Mouse (Mus musculus): ENCODE data around the gene Pou2f2. TPM values are rescaled to one million over a fixed set of nuclear protein-coding genes. Genes with fewer than 3 reads are reported as not detected.

Pou2f2 gene
- polyA plus RNA-seq, 1 experiment from 2014 or later, result 24.1 TPM

- WGBS, result 90% methylated on average over 2 of the region's 2 CpGs
- peaks cover 53% of the 10 kb centered on the region for H3K36me3 ChIP-seq
Observed at GRCm38 (mm10) chr7:25214172-25214571, 34.6 kb upstream of the Pou2f2 start.

GRCm38 (mm10) chr7:25213099-25213498 is 33.6 kb upstream of the Pou2f2 start:
- H3K4me2 ChIP-seq, result no peak overlapping the region
- no peaks in the 10 kb centered on the region for H3K27me3 ChIP-seq (replicated peaks)
- no peak overlapping the region for H3K4me3 ChIP-seq (replicated peaks)
- H3K4me1 ChIP-seq, result peaks cover 6% of the 10 kb centered on the region
- 77% methylated on average over 3 of the region's 3 CpGs for WGBS
- no peak for ATAC-seq (ENCODE audit: low FRiP score)
- H3K27ac ChIP-seq (replicated peaks), result no peak overlapping the region
- H3K9ac ChIP-seq (replicated peaks), result no peak overlapping the region
- H3K9me3 ChIP-seq (replicated peaks), result no peaks in the 10 kb centered on the region
- peaks cover 62% of the 10 kb centered on the region for H3K36me3 ChIP-seq

More at GRCm38 (mm10) chr7:25214172-25214571, 34.6 kb upstream of the Pou2f2 start:
- Histone ChIP-seq H3K9ac (replicated peaks) (no peak overlapping the region), H3K4me2 (no peak overlapping the region), H3K4me3 (replicated peaks) (no peak overlapping the region), H3K27me3 (replicated peaks) (no peaks in the 10 kb centered on the region), H3K27ac (replicated peaks) (no peak overlapping the region), H3K9me3 (replicated peaks) (no peaks in the 10 kb centered on the region), H3K4me1 (peaks cover 14% of the 10 kb centered on the region)
- no peak for ATAC-seq (ENCODE audit: low FRiP score)

GRCm38 (mm10) chr7:25210482-25210881 is 31.0 kb upstream of the Pou2f2 start:
- 90% methylated on average over 4 of the region's 4 CpGs for WGBS
- H3K4me3 ChIP-seq (replicated peaks), result no peak overlapping the region
- no peak overlapping the region for H3K4me2 ChIP-seq
- no peaks in the 10 kb centered on the region for H3K27me3 ChIP-seq (replicated peaks)
- no peak overlapping the region for H3K27ac ChIP-seq (replicated peaks)
- ATAC-seq (ENCODE audit: low FRiP score), result no peak
- peaks cover 69% of the 10 kb centered on the region for H3K36me3 ChIP-seq
- H3K9me3 ChIP-seq (replicated peaks), result no peaks in the 10 kb centered on the region
- H3K9ac ChIP-seq (replicated peaks), result no peak overlapping the region
- no peaks in the 10 kb centered on the region for H3K4me1 ChIP-seq

- ATAC-seq (ENCODE audit: low FRiP score), result no peak
- H3K4me1 ChIP-seq, result no peaks in the 10 kb centered on the region
- H3K4me3 ChIP-seq (replicated peaks), result no peak overlapping the region
- H3K4me2 ChIP-seq, result no peak overlapping the region
- no peak overlapping the region for H3K9ac ChIP-seq (replicated peaks)
- H3K27ac ChIP-seq (replicated peaks), result no peak overlapping the region
- 79% methylated on average over 3 of the region's 3 CpGs for WGBS
- H3K9me3 ChIP-seq (replicated peaks), result no peaks in the 10 kb centered on the region
- H3K36me3 ChIP-seq, result peaks cover 70% of the 10 kb centered on the region
- no peaks in the 10 kb centered on the region for H3K27me3 ChIP-seq (replicated peaks)
Observed at GRCm38 (mm10) chr7:25209161-25209622, 29.7 kb upstream of the Pou2f2 start.

- Histone ChIP-seq H3K27ac (replicated peaks) (no peak overlapping the region), H3K4me1 (no peaks in the 10 kb centered on the region), H3K4me3 (replicated peaks) (no peak overlapping the region), H3K9ac (replicated peaks) (no peak overlapping the region), H3K9me3 (replicated peaks) (no peaks in the 10 kb centered on the region), H3K4me2 (no peak overlapping the region), H3K36me3 (peaks cover 73% of the 10 kb centered on the region), H3K27me3 (replicated peaks) (no peaks in the 10 kb centered on the region)
- 91% methylated on average over 16 of the region's 16 CpGs for WGBS
- ATAC-seq (ENCODE audit: low FRiP score), result no peak
Observed at GRCm38 (mm10) chr7:25206094-25206830, 26.7 kb upstream of the Pou2f2 start.

- Histone ChIP-seq H3K27me3 (replicated peaks) (no peaks in the 10 kb centered on the region), H3K36me3 (peaks cover 68% of the 10 kb centered on the region), H3K27ac (replicated peaks) (no peak overlapping the region), H3K4me3 (replicated peaks) (no peak overlapping the region), H3K9ac (replicated peaks) (no peak overlapping the region), H3K9me3 (replicated peaks) (no peaks in the 10 kb centered on the region), H3K4me1 (no peaks in the 10 kb centered on the region), H3K4me2 (no peak overlapping the region)
- WGBS, result 82% methylated on average over 16 of the region's 16 CpGs
- ATAC-seq (ENCODE audit: low FRiP score), result no peak
Observed at GRCm38 (mm10) chr7:25205355-25206093, 26.0 kb upstream of the Pou2f2 start.

- no peak overlapping the region for H3K27ac ChIP-seq (replicated peaks)
- 93% methylated on average over 20 of the region's 20 CpGs for WGBS
- peaks cover 62% of the 10 kb centered on the region for H3K36me3 ChIP-seq
- H3K4me3 ChIP-seq (replicated peaks), result no peak overlapping the region
- H3K9ac ChIP-seq (replicated peaks), result no peak overlapping the region
- H3K9me3 ChIP-seq (replicated peaks), result no peaks in the 10 kb centered on the region
- H3K4me2 ChIP-seq, result no peak overlapping the region
- H3K27me3 ChIP-seq (replicated peaks), result no peaks in the 10 kb centered on the region
- H3K4me1 ChIP-seq, result no peaks in the 10 kb centered on the region
- ATAC-seq (ENCODE audit: low FRiP score), result no peak
Observed at GRCm38 (mm10) chr7:25203624-25204023, 24.1 kb upstream of the Pou2f2 start.

- 75% methylated on average over 10 of the region's 10 CpGs for WGBS
- H3K4me2 ChIP-seq, result no peak overlapping the region
- H3K9ac ChIP-seq (replicated peaks), result no peak overlapping the region
- H3K9me3 ChIP-seq (replicated peaks), result no peaks in the 10 kb centered on the region
- no peak overlapping the region for H3K4me3 ChIP-seq (replicated peaks)
- ATAC-seq (ENCODE audit: low FRiP score), result no peak
- peaks cover 25% of the 10 kb centered on the region for H3K36me3 ChIP-seq
- no peaks in the 10 kb centered on the region for H3K27me3 ChIP-seq (replicated peaks)
- no peak overlapping the region for H3K27ac ChIP-seq (replicated peaks)
- no peaks in the 10 kb centered on the region for H3K4me1 ChIP-seq
Observed at GRCm38 (mm10) chr7:25197384-25198018, 18.0 kb upstream of the Pou2f2 start.

- 86% methylated on average over 9 of the region's 9 CpGs for WGBS
- Histone ChIP-seq H3K36me3 (peaks cover 13% of the 10 kb centered on the region; the same call in 1 of the 2 replicates), H3K9ac (replicated peaks) (no peak overlapping the region), H3K4me3 (replicated peaks) (no peak overlapping the region), H3K4me1 (no peaks in the 10 kb centered on the region), H3K4me2 (no peak overlapping the region), H3K9me3 (replicated peaks) (no peaks in the 10 kb centered on the region), H3K27ac (replicated peaks) (no peak overlapping the region), H3K27me3 (replicated peaks) (no peaks in the 10 kb centered on the region)
- ATAC-seq (ENCODE audit: low FRiP score), result no peak
Observed at GRCm38 (mm10) chr7:25196107-25196506, 16.6 kb upstream of the Pou2f2 start.

- no peak overlapping the region for H3K4me2 ChIP-seq
- H3K27me3 ChIP-seq (replicated peaks), result no peaks in the 10 kb centered on the region
- H3K9ac ChIP-seq (replicated peaks), result no peak overlapping the region
- ATAC-seq (ENCODE audit: low FRiP score), result no peak
- H3K4me3 ChIP-seq (replicated peaks), result no peak overlapping the region
- H3K36me3 ChIP-seq, result peaks cover 11% of the 10 kb centered on the region; the same call in 1 of the 2 replicates
- 70% methylated on average over 3 of the region's 3 CpGs for WGBS
- no peaks in the 10 kb centered on the region for H3K9me3 ChIP-seq (replicated peaks)
- no peaks in the 10 kb centered on the region for H3K4me1 ChIP-seq
- H3K27ac ChIP-seq (replicated peaks), result no peak overlapping the region
Observed at GRCm38 (mm10) chr7:25195148-25195547, 15.6 kb upstream of the Pou2f2 start.

- WGBS, result 70% methylated on average over 8 of the region's 8 CpGs
- no peak overlapping the region for H3K4me3 ChIP-seq (replicated peaks)
- ATAC-seq (ENCODE audit: low FRiP score), result no peak
- no peaks in the 10 kb centered on the region for H3K36me3 ChIP-seq
- no peak overlapping the region for H3K9ac ChIP-seq (replicated peaks)
- no peak overlapping the region for H3K4me2 ChIP-seq
- H3K9me3 ChIP-seq (replicated peaks), result no peaks in the 10 kb centered on the region
- no peak overlapping the region for H3K27ac ChIP-seq (replicated peaks)
- H3K4me1 ChIP-seq, result no peaks in the 10 kb centered on the region; the same call in 1 of the 2 replicates
- no peaks in the 10 kb centered on the region for H3K27me3 ChIP-seq (replicated peaks)
Observed at GRCm38 (mm10) chr7:25192110-25192509, 12.6 kb upstream of the Pou2f2 start.

Data from neural tube, embryonic 15.5 days (tissue).